Mouse (Mus musculus): ENCODE measurements at regions not wholly inside any gene's neighbourhood (a gene's known extent, or its start where the extent isn't known, plus 50 kb on each side); places are given as distances from the start of the nearest gene placed in this dataset.

- WGBS = 58% methylated on average over 1 of the region's 1 CpGs
Observed at GRCm38 (mm10) chr2:82508595-82508994, 434.8 kb upstream of the Fsip2 start.

DNA sequence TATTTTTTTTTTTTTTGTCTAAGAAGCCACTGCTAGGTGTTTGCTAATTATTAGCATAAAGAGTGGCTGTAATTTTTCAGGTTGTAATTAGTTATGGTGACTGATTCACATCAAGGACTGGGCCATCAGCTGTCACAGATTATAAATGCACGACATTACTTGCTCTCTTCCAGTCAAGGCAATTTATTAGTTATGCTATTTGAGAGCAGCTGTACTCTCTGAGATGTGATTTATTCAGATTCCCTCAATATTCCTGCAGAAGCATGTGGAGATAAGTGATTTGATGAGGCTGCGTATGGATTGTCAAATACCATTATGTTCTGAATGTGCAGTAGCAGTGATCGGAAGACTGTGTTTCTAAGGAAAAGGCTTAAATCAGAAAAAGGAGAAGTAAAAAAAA lies 428.3 kb upstream of the Fsip2 start:
- Histone ChIP-seq H3K4me3 (ENCODE audit: low read depth, low read length) (no peak overlapping the region), H3K9ac (ENCODE audit: low read length) (no peak overlapping the region), H3K36me3 (ENCODE audit: control insufficient read depth, insufficient read depth, low read length) (no peaks in the 10 kb centered on the region), H3K9me3 (ENCODE audit: control insufficient read depth, low read length) (no peaks in the 10 kb centered on the region), H3K4me2 (ENCODE audit: low read depth, low read length, severe bottlenecking) (no peak overlapping the region), H3K4me1 (replicated peaks; ENCODE audit: control insufficient read depth, insufficient read depth, low read length) (no peaks in the 10 kb centered on the region), H3K27me3 (ENCODE audit: control insufficient read depth, insufficient read depth, low read length) (no peaks in the 10 kb centered on the region), H3K27ac (ENCODE audit: low read depth, low read length) (no peak overlapping the region)
- 85% methylated on average over 3 of the region's 3 CpGs for WGBS
- ATAC-seq (replicated peaks; ENCODE audit: low FRiP score) (no peak; the same call in 1 of the 2 replicates), DNase-seq (ENCODE audit: low spot score) (no peak)

More at GRCm38 (mm10) chr2:82508595-82508994, 434.8 kb upstream of the Fsip2 start:
- Histone ChIP-seq H3K27ac (ENCODE audit: low read depth, low read length) (no peak overlapping the region), H3K27me3 (ENCODE audit: control insufficient read depth, insufficient read depth, low read length) (no peaks in the 10 kb centered on the region), H3K4me1 (replicated peaks; ENCODE audit: control insufficient read depth, insufficient read depth, low read length) (no peaks in the 10 kb centered on the region), H3K9me3 (ENCODE audit: control insufficient read depth, low read length) (no peaks in the 10 kb centered on the region), H3K36me3 (ENCODE audit: control insufficient read depth, insufficient read depth, low read length) (no peaks in the 10 kb centered on the region), H3K4me3 (ENCODE audit: low read depth, low read length) (no peak overlapping the region), H3K9ac (ENCODE audit: low read length) (no peak overlapping the region), H3K4me2 (ENCODE audit: low read depth, low read length, severe bottlenecking) (no peak overlapping the region)
- no peak for ATAC-seq (replicated peaks; ENCODE audit: low FRiP score)
- no peak for DNase-seq (ENCODE audit: low spot score)

DNA sequence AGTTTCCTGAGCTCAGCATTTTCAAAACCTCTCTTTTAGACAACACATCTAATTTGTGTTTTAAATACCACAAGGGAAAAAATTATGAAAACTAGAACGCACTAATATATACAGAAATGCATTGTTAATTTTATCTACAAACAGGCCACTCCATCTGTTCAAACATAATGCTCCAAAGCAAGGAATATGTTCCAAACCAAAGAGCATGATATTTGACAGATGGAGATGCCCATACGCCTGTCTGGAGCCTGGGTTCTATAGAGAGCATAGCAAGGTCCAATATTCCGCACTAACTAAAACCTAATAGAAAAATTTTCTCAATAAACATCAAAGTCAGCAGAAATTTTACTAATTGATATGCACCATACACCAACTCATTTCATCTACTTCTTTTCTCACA lies 423.5 kb upstream of the Fsip2 start:
- no peaks in the 10 kb centered on the region for H3K36me3 ChIP-seq (ENCODE audit: control insufficient read depth, insufficient read depth, low read length)
- H3K27me3 ChIP-seq (ENCODE audit: control insufficient read depth, insufficient read depth, low read length) = no peaks in the 10 kb centered on the region
- H3K9me3 ChIP-seq (ENCODE audit: control insufficient read depth, low read length) = no peaks in the 10 kb centered on the region
- ATAC-seq (replicated peaks; ENCODE audit: low FRiP score) = no peak
- DNase-seq (ENCODE audit: low spot score) = no peak
- H3K4me3 ChIP-seq (ENCODE audit: low read depth, low read length) = no peak overlapping the region
- H3K4me2 ChIP-seq (ENCODE audit: low read depth, low read length, severe bottlenecking) = no peak overlapping the region
- H3K27ac ChIP-seq (ENCODE audit: low read depth, low read length) = no peak overlapping the region
- H3K9ac ChIP-seq (ENCODE audit: low read length) = no peak overlapping the region
- H3K4me1 ChIP-seq (replicated peaks; ENCODE audit: control insufficient read depth, insufficient read depth, low read length) = no peaks in the 10 kb centered on the region
- 93% methylated on average over 3 of the region's 3 CpGs for WGBS

DNA sequence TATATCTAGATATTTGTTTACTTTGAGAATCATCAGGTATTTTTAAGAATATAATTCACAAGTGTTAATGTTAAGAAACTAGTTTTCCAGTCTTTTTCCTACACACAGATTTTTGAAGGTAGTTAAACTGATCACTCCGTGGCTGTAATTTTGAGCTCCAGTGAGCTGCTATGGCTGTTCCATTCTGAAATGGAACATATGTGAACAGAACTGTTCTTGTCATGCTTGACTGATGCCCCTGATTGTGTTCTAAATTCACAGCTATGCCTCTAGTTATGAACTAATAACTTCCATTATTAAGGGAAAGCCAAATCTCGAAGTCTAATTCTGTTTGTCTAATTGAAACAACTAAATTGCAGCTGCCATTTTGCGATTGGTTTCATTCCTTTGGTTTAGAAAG lies 404.5 kb upstream of the Fsip2 start:
- Histone ChIP-seq H3K4me2 (ENCODE audit: low read depth, low read length, severe bottlenecking) (no peak overlapping the region), H3K36me3 (ENCODE audit: control insufficient read depth, insufficient read depth, low read length) (no peaks in the 10 kb centered on the region), H3K9me3 (ENCODE audit: control insufficient read depth, low read length) (no peaks in the 10 kb centered on the region), H3K9ac (ENCODE audit: low read length) (no peak overlapping the region), H3K27me3 (ENCODE audit: control insufficient read depth, insufficient read depth, low read length) (no peaks in the 10 kb centered on the region), H3K4me3 (ENCODE audit: low read depth, low read length) (no peak overlapping the region), H3K27ac (ENCODE audit: low read depth, low read length) (no peak overlapping the region), H3K4me1 (replicated peaks; ENCODE audit: control insufficient read depth, insufficient read depth, low read length) (no peaks in the 10 kb centered on the region)
- WGBS = 81% methylated on average over 3 of the region's 3 CpGs
- no peak for ATAC-seq (replicated peaks; ENCODE audit: low FRiP score)
- no peak for DNase-seq (ENCODE audit: low spot score)

- Histone ChIP-seq H3K27ac (ENCODE audit: low read depth, low read length) (no peak overlapping the region), H3K9ac (ENCODE audit: low read length) (no peak overlapping the region), H3K36me3 (ENCODE audit: control insufficient read depth, insufficient read depth, low read length) (no peaks in the 10 kb centered on the region), H3K9me3 (ENCODE audit: control insufficient read depth, low read length) (no peaks in the 10 kb centered on the region), H3K4me3 (ENCODE audit: low read depth, low read length) (no peak overlapping the region), H3K4me1 (replicated peaks; ENCODE audit: control insufficient read depth, insufficient read depth, low read length) (no peaks in the 10 kb centered on the region), H3K27me3 (ENCODE audit: control insufficient read depth, insufficient read depth, low read length) (no peaks in the 10 kb centered on the region), H3K4me2 (ENCODE audit: low read depth, low read length, severe bottlenecking) (no peak overlapping the region)
- ATAC-seq (replicated peaks; ENCODE audit: low FRiP score) (no peak), DNase-seq (ENCODE audit: low spot score) (no peak)
Observed at GRCm38 (mm10) chr2:82540676-82541075, 402.8 kb upstream of the Fsip2 start.

- no peaks in the 10 kb centered on the region for H3K36me3 ChIP-seq (ENCODE audit: control insufficient read depth, insufficient read depth, low read length)
- H3K27me3 ChIP-seq (ENCODE audit: control insufficient read depth, insufficient read depth, low read length) = no peaks in the 10 kb centered on the region
- ATAC-seq (replicated peaks; ENCODE audit: low FRiP score) = no peak
- H3K27ac ChIP-seq (ENCODE audit: low read depth, low read length) = no peak overlapping the region
- H3K4me2 ChIP-seq (ENCODE audit: low read depth, low read length, severe bottlenecking) = no peak overlapping the region
- no peak for DNase-seq (ENCODE audit: low spot score)
- no peak overlapping the region for H3K4me3 ChIP-seq (ENCODE audit: low read depth, low read length)
- no peak overlapping the region for H3K9ac ChIP-seq (ENCODE audit: low read length)
- H3K9me3 ChIP-seq (ENCODE audit: control insufficient read depth, low read length) = no peaks in the 10 kb centered on the region
- no peaks in the 10 kb centered on the region for H3K4me1 ChIP-seq (replicated peaks; ENCODE audit: control insufficient read depth, insufficient read depth, low read length)
Observed at GRCm38 (mm10) chr2:82570358-82570757, 373.1 kb upstream of the Fsip2 start.

GRCm38 (mm10) chr2:82572099-82572498 lies 371.3 kb upstream of the Fsip2 start:
- Histone ChIP-seq H3K9ac (ENCODE audit: low read length) (no peak overlapping the region), H3K9me3 (ENCODE audit: control insufficient read depth, low read length) (no peaks in the 10 kb centered on the region), H3K4me3 (ENCODE audit: low read depth, low read length) (no peak overlapping the region), H3K4me2 (ENCODE audit: low read depth, low read length, severe bottlenecking) (no peak overlapping the region), H3K4me1 (replicated peaks; ENCODE audit: control insufficient read depth, insufficient read depth, low read length) (no peaks in the 10 kb centered on the region), H3K27ac (ENCODE audit: low read depth, low read length) (no peak overlapping the region), H3K27me3 (ENCODE audit: control insufficient read depth, insufficient read depth, low read length) (no peaks in the 10 kb centered on the region), H3K36me3 (ENCODE audit: control insufficient read depth, insufficient read depth, low read length) (no peaks in the 10 kb centered on the region)
- 79% methylated on average over 2 of the region's 2 CpGs for WGBS
- no peak for ATAC-seq (replicated peaks; ENCODE audit: low FRiP score)
- no peak for DNase-seq (ENCODE audit: low spot score)

- no peak for ATAC-seq (replicated peaks; ENCODE audit: low FRiP score)
- WGBS = 71% methylated on average over 1 of the region's 1 CpGs
Observed at GRCm38 (mm10) chr2:82573841-82574240, 369.6 kb upstream of the Fsip2 start.

GRCm38 (mm10) chr2:82579665-82580064 lies 363.8 kb upstream of the Fsip2 start:
- no peaks in the 10 kb centered on the region for H3K9me3 ChIP-seq (ENCODE audit: control insufficient read depth, low read length)
- no peak overlapping the region for H3K27ac ChIP-seq (ENCODE audit: low read depth, low read length)
- no peaks in the 10 kb centered on the region for H3K27me3 ChIP-seq (ENCODE audit: control insufficient read depth, insufficient read depth, low read length)
- H3K4me3 ChIP-seq (ENCODE audit: low read depth, low read length) = no peak overlapping the region
- H3K9ac ChIP-seq (ENCODE audit: low read length) = no peak overlapping the region
- DNase-seq (ENCODE audit: low spot score) = no peak
- H3K36me3 ChIP-seq (ENCODE audit: control insufficient read depth, insufficient read depth, low read length) = no peaks in the 10 kb centered on the region
- H3K4me2 ChIP-seq (ENCODE audit: low read depth, low read length, severe bottlenecking) = no peak overlapping the region
- no peaks in the 10 kb centered on the region for H3K4me1 ChIP-seq (replicated peaks; ENCODE audit: control insufficient read depth, insufficient read depth, low read length)
- ATAC-seq (replicated peaks; ENCODE audit: low FRiP score) = no peak
- 84% methylated on average over 1 of the region's 1 CpGs for WGBS

More at GRCm38 (mm10) chr2:82573841-82574240, 369.6 kb upstream of the Fsip2 start:
- no peak overlapping the region for H3K4me3 ChIP-seq (ENCODE audit: low read depth, low read length)
- H3K4me1 ChIP-seq (replicated peaks; ENCODE audit: control insufficient read depth, insufficient read depth, low read length) = no peaks in the 10 kb centered on the region
- H3K36me3 ChIP-seq (ENCODE audit: control insufficient read depth, insufficient read depth, low read length) = no peaks in the 10 kb centered on the region
- H3K27ac ChIP-seq (ENCODE audit: low read depth, low read length) = no peak overlapping the region
- H3K9ac ChIP-seq (ENCODE audit: low read length) = no peak overlapping the region
- no peak for DNase-seq (ENCODE audit: low spot score)
- no peaks in the 10 kb centered on the region for H3K27me3 ChIP-seq (ENCODE audit: control insufficient read depth, insufficient read depth, low read length)
- no peak overlapping the region for H3K4me2 ChIP-seq (ENCODE audit: low read depth, low read length, severe bottlenecking)
- no peaks in the 10 kb centered on the region for H3K9me3 ChIP-seq (ENCODE audit: control insufficient read depth, low read length)

All from forebrain, embryonic 11.5 days (tissue).